Mouse (Mus musculus) embryonic facial prominence, embryonic 10.5 days (tissue): ENCODE measurements around the gene Ikzf3. TPM values are rescaled to one million over a fixed set of nuclear protein-coding genes. Genes with fewer than 3 reads are reported as not detected.
A peak's percentile ranks its signal among the peaks of the same experiment; 100 is the strongest.

Source experiments
- DNase-seq: peaks from one replicate; pipeline ENCODE4 v3.0.0-alpha.2; 2017; ENCODE audit warnings: low spot score
- H3K27ac ChIP-seq: fragments of 300-500 bp; sonication (generic); replicated peaks from 2 replicates; pipeline ENCODE4 v1.5.1; 2016; ENCODE audit warnings: mild to moderate bottlenecking
- H3K27me3 ChIP-seq: fragments of 300-500 bp; sonication (generic); replicated peaks from 2 replicates; pipeline ENCODE4 v1.6.1; 2016; ENCODE audit warnings: low read depth, mild to moderate bottlenecking; ENCODE audit not compliant: poor library complexity, severe bottlenecking
- H3K36me3 ChIP-seq: fragments of 300-500 bp; sonication (generic); replicated peaks from 2 replicates; pipeline ENCODE4 v1.6.1; 2016; ENCODE audit warnings: mild to moderate bottlenecking, moderate library complexity
- H3K4me1 ChIP-seq: fragments of 300-500 bp; sonication (generic); 2 replicates; pipeline ENCODE4 v1.6.1; 2016
- H3K4me3 ChIP-seq: fragments of 300-500 bp; sonication (generic); 2 replicates; pipeline ENCODE4 v1.5.1; 2016; ENCODE audit warnings: mild to moderate bottlenecking, moderate library complexity
- H3K9me3 ChIP-seq: fragments of 300-500 bp; sonication (generic); 2 replicates; pipeline ENCODE4 v1.6.1; 2016; ENCODE audit warnings: mild to moderate bottlenecking
- WGBS: fragments of 180-500 bp; shearing (Covaris S2); methylation state at CpG from one replicate; pipeline ENCODE4 v1.1.7; 2016; 5-methylcytosine and 5-hydroxymethylcytosine counted together
- polyA plus RNA-seq: library from polyadenylated mRNA; unstranded; fragments of >200 nt; fragmentation: Nextera tagmentation; extraction: Ambion mirVana; gene quantifications from 2 replicates; pipeline ENCODE4 v1.2.1, GENCODE M21; 2016

Gene Ikzf3
- polyA plus RNA-seq, 1 experiment from 2014 or later = 0.05 TPM

- Histone ChIP-seq H3K4me3 (no peak overlapping the region), H3K9me3 (0 out of 2 replicates have a peak, but pooled peaks cover 3% of the 10 kb centered on the region), H3K36me3 (no peaks in the 10 kb centered on the region), H3K27me3 (peaks cover 17% of the 10 kb centered on the region), H3K27ac (no peak overlapping the region), H3K4me1 (no peaks in the 10 kb centered on the region)
- DNase-seq = no peak
These were observed 8.3 kb downstream of the Ikzf3 start for GRCm38 (mm10) chr11:98537480-98538034.

- Histone ChIP-seq H3K27ac (no peak overlapping the region), H3K36me3 (no peaks in the 10 kb centered on the region), H3K9me3 (no peaks in the 10 kb centered on the region), H3K27me3 (no peaks in the 10 kb centered on the region), H3K4me3 (no peak overlapping the region), H3K4me1 (no peaks in the 10 kb centered on the region)
- DNase-seq = no peak
- WGBS = 79% methylated on average over 10 of the region's 10 CpGs
These were observed 18.9 kb downstream of the Ikzf3 start for GRCm38 (mm10) chr11:98526824-98527461.

GRCm38 (mm10) chr11:98525140-98525539 lies 20.7 kb downstream of the Ikzf3 start:
- H3K9me3 ChIP-seq = no peaks in the 10 kb centered on the region
- no peaks in the 10 kb centered on the region for H3K27me3 ChIP-seq
- H3K27ac ChIP-seq = no peak overlapping the region
- WGBS = 61% methylated on average over 4 of the region's 4 CpGs
- H3K36me3 ChIP-seq = no peaks in the 10 kb centered on the region
- no peak overlapping the region for H3K4me3 ChIP-seq
- no peak for DNase-seq
- H3K4me1 ChIP-seq = peaks cover 6% of the 10 kb centered on the region

GRCm38 (mm10) chr11:98520468-98520867 lies 25.4 kb downstream of the Ikzf3 start:
- Histone ChIP-seq H3K4me3 (no peak overlapping the region), H3K36me3 (no peaks in the 10 kb centered on the region), H3K27ac (no peak overlapping the region), H3K9me3 (no peaks in the 10 kb centered on the region), H3K27me3 (no peaks in the 10 kb centered on the region), H3K4me1 (peaks cover 10% of the 10 kb centered on the region)
- WGBS = 37% methylated on average over 10 of the region's 10 CpGs
- peak; percentile 17 for DNase-seq

- Histone ChIP-seq H3K27ac (no peak overlapping the region), H3K9me3 (no peaks in the 10 kb centered on the region), H3K4me3 (no peak overlapping the region), H3K27me3 (no peaks in the 10 kb centered on the region), H3K4me1 (no peaks in the 10 kb centered on the region), H3K36me3 (no peaks in the 10 kb centered on the region)
- 78% methylated on average over 6 of the region's 6 CpGs for WGBS
- DNase-seq = no peak
These were observed 32.4 kb downstream of the Ikzf3 start for GRCm38 (mm10) chr11:98513356-98513936.

- 91% methylated on average over 13 of the region's 13 CpGs for WGBS
These were observed 33.0 kb downstream of the Ikzf3 start for GRCm38 (mm10) chr11:98512881-98513280.

GRCm38 (mm10) chr11:98510125-98510524 lies 35.7 kb downstream of the Ikzf3 start:
- no peaks in the 10 kb centered on the region for H3K27me3 ChIP-seq
- H3K4me1 ChIP-seq = 0 out of 2 replicates have a peak, but pooled peaks cover under 1% of the 10 kb centered on the region
- whole genome bisulfite sequencing = 90% methylated on average over 8 of the region's 8 CpGs
- no peaks in the 10 kb centered on the region for H3K36me3 ChIP-seq
- H3K4me3 ChIP-seq = no peak overlapping the region
- H3K9me3 ChIP-seq = no peaks in the 10 kb centered on the region
- DNase-seq = no peak
- H3K27ac ChIP-seq = no peak overlapping the region

More at GRCm38 (mm10) chr11:98512881-98513280, 33.0 kb downstream of the Ikzf3 start:
- Histone ChIP-seq H3K27ac (no peak overlapping the region), H3K9me3 (no peaks in the 10 kb centered on the region), H3K4me3 (no peak overlapping the region), H3K36me3 (no peaks in the 10 kb centered on the region), H3K4me1 (no peaks in the 10 kb centered on the region), H3K27me3 (no peaks in the 10 kb centered on the region)
- no peak for DNase-seq

- no peaks in the 10 kb centered on the region for H3K9me3 ChIP-seq
- no peaks in the 10 kb centered on the region for H3K27me3 ChIP-seq
- no peaks in the 10 kb centered on the region for H3K36me3 ChIP-seq
- 0 out of 2 replicates have a peak, but pooled peaks cover 3% of the 10 kb centered on the region for H3K4me1 ChIP-seq
- no peak overlapping the region for H3K4me3 ChIP-seq
- DNase-seq = no peak
- WGBS = 82% methylated on average over 7 of the region's 7 CpGs
- H3K27ac ChIP-seq = no peak overlapping the region
These were observed 36.4 kb downstream of the Ikzf3 start for GRCm38 (mm10) chr11:98509434-98509833.

GRCm38 (mm10) chr11:98504926-98505325 lies 40.9 kb downstream of the Ikzf3 start:
- Histone ChIP-seq H3K36me3 (no peaks in the 10 kb centered on the region), H3K4me1 (0 out of 2 replicates have a peak, but pooled peaks cover 3% of the 10 kb centered on the region), H3K27ac (no peak overlapping the region), H3K27me3 (peaks cover 7% of the 10 kb centered on the region; the same call in 1 of the 2 replicates), H3K4me3 (no peak overlapping the region), H3K9me3 (no peaks in the 10 kb centered on the region)
- 62% methylated on average over 3 of the region's 3 CpGs for WGBS
- DNase-seq = no peak

- 0 out of 2 replicates have a peak overlapping the region, but pooled peaks have one; percentile 18 for H3K4me3 ChIP-seq
- H3K4me1 ChIP-seq = peaks cover 23% of the 10 kb centered on the region
- H3K27ac ChIP-seq = peak overlapping the region; percentile 67
- DNase-seq = peak; percentile 33
- H3K27me3 ChIP-seq = peaks cover 27% of the 10 kb centered on the region
- H3K9me3 ChIP-seq = no peaks in the 10 kb centered on the region
- H3K36me3 ChIP-seq = no peaks in the 10 kb centered on the region
- 40% methylated on average over 22 of the region's 22 CpGs for WGBS
These were observed 48.2 kb downstream of the Ikzf3 start for GRCm38 (mm10) chr11:98497388-98498288.

GRCm38 (mm10) chr11:98495176-98495719 lies 50.6 kb downstream of the Ikzf3 start:
- Histone ChIP-seq H3K36me3 (no peaks in the 10 kb centered on the region), H3K27ac (no peak overlapping the region), H3K4me3 (no peak overlapping the region), H3K9me3 (no peaks in the 10 kb centered on the region), H3K27me3 (peaks cover 23% of the 10 kb centered on the region), H3K4me1 (peaks cover 26% of the 10 kb centered on the region)
- DNase-seq = no peak
- 90% methylated on average over 5 of the region's 5 CpGs for WGBS

GRCm38 (mm10) chr11:98493394-98493793 lies 52.4 kb downstream of the Ikzf3 start:
- DNase-seq = no peak
- peaks cover 32% of the 10 kb centered on the region for H3K4me1 ChIP-seq
- H3K27me3 ChIP-seq = peaks cover 20% of the 10 kb centered on the region
- no peak overlapping the region for H3K27ac ChIP-seq
- H3K36me3 ChIP-seq = no peaks in the 10 kb centered on the region
- 72% methylated on average over 9 of the region's 9 CpGs for WGBS
- H3K9me3 ChIP-seq = no peaks in the 10 kb centered on the region
- no peak overlapping the region for H3K4me3 ChIP-seq
